Mouse (Mus musculus): ENCODE data around the gene Osbpl8. TPM values are rescaled to one million over a fixed set of nuclear protein-coding genes. Genes with fewer than 3 reads are reported as not detected.

The Osbpl8 gene
- polyA plus RNA-seq, 1 experiment from 2014 or later: 7.6 TPM

- peaks cover 22% of the 10 kb centered on the region for H3K4me1 ChIP-seq (replicated peaks)
- DNase-seq (no peak), ATAC-seq (ENCODE audit: low read depth) (no peak)
- 30% methylated on average over 6 of the region's 6 CpGs for WGBS (ENCODE audit: insufficient replicate concordance)
- peaks cover 4% of the 10 kb centered on the region for H3K36me3 ChIP-seq
- peak overlapping the region; percentile 75; the same call in 1 of the 2 replicates for H3K9ac ChIP-seq
- peak overlapping the region; percentile 87 for H3K4me2 ChIP-seq
- no peak overlapping the region for H3K27ac ChIP-seq
- H3K4me3 ChIP-seq (replicated peaks): peak overlapping the region; percentile 81
- no peaks in the 10 kb centered on the region for H3K9me3 ChIP-seq (replicated peaks)
- no peaks in the 10 kb centered on the region for H3K27me3 ChIP-seq
Measured at GRCm38 (mm10) chr10:111297631-111298030, 133.1 kb downstream of the Osbpl8 start.

GRCm38 (mm10) chr10:111298140-111299098 lies 133.9 kb downstream of the Osbpl8 start, which contains the start of gene Bbs10:
Gene Bbs10 (plus strand): TSS chr10:111298679.
- peak within 1 kb of the TSS; percentile 58 for H3K27ac ChIP-seq
- H3K27me3 ChIP-seq: no peaks in the 10 kb centered on the region
- DNase-seq (peak; percentile 92), ATAC-seq (ENCODE audit: low read depth) (peak; percentile 99)
- peaks cover 22% of the 10 kb centered on the region for H3K4me1 ChIP-seq (replicated peaks)
- H3K4me2 ChIP-seq: peak within 1 kb of the TSS; percentile 87
- peak within 1 kb of the TSS; percentile 81 for H3K4me3 ChIP-seq (replicated peaks)
- peak within 1 kb of the TSS; percentile 75 for H3K9ac ChIP-seq
- H3K36me3 ChIP-seq: peaks cover under 1% of the 10 kb centered on the region; the same call in 1 of the 2 replicates
- H3K9me3 ChIP-seq (replicated peaks): no peaks in the 10 kb centered on the region
- under 1% methylated on average over 54 of the region's 54 CpGs for WGBS (ENCODE audit: insufficient replicate concordance)

- no peak overlapping the region for H3K27ac ChIP-seq
- 83% methylated on average over 6 of the region's 6 CpGs for WGBS (ENCODE audit: insufficient replicate concordance)
- peaks cover 22% of the 10 kb centered on the region for H3K4me1 ChIP-seq (replicated peaks)
- no peaks in the 10 kb centered on the region for H3K36me3 ChIP-seq
- no peaks in the 10 kb centered on the region for H3K27me3 ChIP-seq
- H3K4me2 ChIP-seq: peak overlapping the region; percentile 87; the same call in 1 of the 2 replicates
- no peaks in the 10 kb centered on the region for H3K9me3 ChIP-seq (replicated peaks)
- no peak for ATAC-seq (ENCODE audit: low read depth)
- H3K9ac ChIP-seq: no peak overlapping the region
- DNase-seq: no peak
- no peak overlapping the region for H3K4me3 ChIP-seq (replicated peaks)
Measured at GRCm38 (mm10) chr10:111299591-111299990, 135.0 kb downstream of the Osbpl8 start.

GRCm38 (mm10) chr10:111301041-111301440 lies 136.5 kb downstream of the Osbpl8 start:
- no peak for ATAC-seq (ENCODE audit: low read depth)
- no peak overlapping the region for H3K27ac ChIP-seq
- 78% methylated on average over 5 of the region's 5 CpGs for WGBS (ENCODE audit: insufficient replicate concordance)

GRCm38 (mm10) chr10:111302486-111302885 lies 137.9 kb downstream of the Osbpl8 start:
- Histone ChIP-seq H3K36me3 (no peaks in the 10 kb centered on the region), H3K4me3 (replicated peaks) (no peak overlapping the region), H3K4me2 (no peak overlapping the region), H3K27me3 (no peaks in the 10 kb centered on the region), H3K4me1 (replicated peaks) (peaks cover 19% of the 10 kb centered on the region), H3K9me3 (replicated peaks) (no peaks in the 10 kb centered on the region), H3K9ac (no peak overlapping the region), H3K27ac (no peak overlapping the region)
- 60% methylated on average over 6 of the region's 6 CpGs for WGBS (ENCODE audit: insufficient replicate concordance)
- ATAC-seq (ENCODE audit: low read depth) (no peak), DNase-seq (no peak)

More at GRCm38 (mm10) chr10:111301041-111301440, 136.5 kb downstream of the Osbpl8 start:
- no peak overlapping the region for H3K4me2 ChIP-seq
- no peaks in the 10 kb centered on the region for H3K9me3 ChIP-seq (replicated peaks)
- no peaks in the 10 kb centered on the region for H3K27me3 ChIP-seq
- H3K36me3 ChIP-seq: no peaks in the 10 kb centered on the region
- H3K4me3 ChIP-seq (replicated peaks): no peak overlapping the region
- H3K9ac ChIP-seq: no peak overlapping the region
- no peak for DNase-seq
- peaks cover 22% of the 10 kb centered on the region for H3K4me1 ChIP-seq (replicated peaks)

GRCm38 (mm10) chr10:111308850-111309501 lies 144.4 kb downstream of the Osbpl8 start:
- H3K9me3 ChIP-seq (replicated peaks): no peaks in the 10 kb centered on the region
- WGBS (ENCODE audit: insufficient replicate concordance): 76% methylated on average over 13 of the region's 13 CpGs
- H3K27me3 ChIP-seq: no peaks in the 10 kb centered on the region
- DNase-seq (no peak), ATAC-seq (ENCODE audit: low read depth) (no peak)
- H3K27ac ChIP-seq: no peak overlapping the region
- H3K4me2 ChIP-seq: no peak overlapping the region
- H3K36me3 ChIP-seq: no peaks in the 10 kb centered on the region
- H3K4me3 ChIP-seq (replicated peaks): no peak overlapping the region
- no peak overlapping the region for H3K9ac ChIP-seq
- no peaks in the 10 kb centered on the region for H3K4me1 ChIP-seq (replicated peaks)

- no peak for ATAC-seq (ENCODE audit: low read depth)
- DNase-seq: no peak
- no peak overlapping the region for H3K27ac ChIP-seq
- no peak overlapping the region for H3K4me3 ChIP-seq (replicated peaks)
- H3K9me3 ChIP-seq (replicated peaks): no peaks in the 10 kb centered on the region
- H3K4me2 ChIP-seq: no peak overlapping the region
- H3K36me3 ChIP-seq: no peaks in the 10 kb centered on the region
- no peaks in the 10 kb centered on the region for H3K4me1 ChIP-seq (replicated peaks)
- no peak overlapping the region for H3K9ac ChIP-seq
- H3K27me3 ChIP-seq: no peaks in the 10 kb centered on the region
- 73% methylated on average over 6 of the region's 6 CpGs for WGBS (ENCODE audit: insufficient replicate concordance)
Measured at GRCm38 (mm10) chr10:111313282-111313681, 148.7 kb downstream of the Osbpl8 start.

GRCm38 (mm10) chr10:111314636-111315395 lies 150.3 kb downstream of the Osbpl8 start:
- Histone ChIP-seq H3K36me3 (no peaks in the 10 kb centered on the region), H3K4me2 (no peak overlapping the region), H3K27ac (no peak overlapping the region), H3K27me3 (no peaks in the 10 kb centered on the region), H3K4me3 (replicated peaks) (no peak overlapping the region), H3K9ac (no peak overlapping the region), H3K4me1 (replicated peaks) (no peaks in the 10 kb centered on the region), H3K9me3 (replicated peaks) (no peaks in the 10 kb centered on the region)
- DNase-seq (no peak), ATAC-seq (ENCODE audit: low read depth) (no peak)
- 73% methylated on average over 10 of the region's 10 CpGs for WGBS (ENCODE audit: insufficient replicate concordance)

- Histone ChIP-seq H3K27ac (no peak overlapping the region), H3K4me1 (replicated peaks) (no peaks in the 10 kb centered on the region), H3K27me3 (no peaks in the 10 kb centered on the region), H3K36me3 (no peaks in the 10 kb centered on the region), H3K4me3 (replicated peaks) (no peak overlapping the region), H3K9me3 (replicated peaks) (no peaks in the 10 kb centered on the region), H3K9ac (no peak overlapping the region), H3K4me2 (no peak overlapping the region)
- WGBS (ENCODE audit: insufficient replicate concordance): 56% methylated on average over 3 of the region's 3 CpGs
- DNase-seq (no peak), ATAC-seq (ENCODE audit: low read depth) (no peak)
Measured at GRCm38 (mm10) chr10:111315940-111316339, 151.4 kb downstream of the Osbpl8 start.

GRCm38 (mm10) chr10:111318021-111318420 lies 153.5 kb downstream of the Osbpl8 start:
- Histone ChIP-seq H3K27ac (no peak overlapping the region), H3K9me3 (replicated peaks) (no peaks in the 10 kb centered on the region), H3K4me3 (replicated peaks) (no peak overlapping the region), H3K4me2 (no peak overlapping the region), H3K27me3 (no peaks in the 10 kb centered on the region), H3K9ac (no peak overlapping the region), H3K36me3 (no peaks in the 10 kb centered on the region), H3K4me1 (replicated peaks) (no peaks in the 10 kb centered on the region)
- DNase-seq (no peak), ATAC-seq (ENCODE audit: low read depth) (no peak)
- WGBS (ENCODE audit: insufficient replicate concordance): 70% methylated on average over 3 of the region's 3 CpGs
